In the genomic region with DNA sequence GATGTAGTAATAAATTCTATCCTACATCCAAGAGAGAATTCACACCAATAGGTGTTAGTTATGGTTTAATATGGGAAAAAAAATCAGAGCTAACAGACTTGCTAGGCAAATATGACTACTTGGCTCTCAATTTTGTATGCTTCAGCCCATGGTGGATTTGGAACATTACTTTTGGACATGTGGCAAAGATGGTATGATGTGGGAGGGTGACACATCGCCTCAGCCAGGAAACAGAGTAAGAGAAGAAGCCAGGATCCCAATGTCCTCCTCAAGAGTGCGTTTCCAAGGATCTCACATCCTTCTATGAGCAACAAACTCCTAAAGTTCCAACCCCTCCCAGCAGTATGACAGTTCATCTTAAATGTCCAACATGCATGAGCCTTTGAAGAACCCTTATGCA, we compare ENCODE assay signal across 20 mouse cellular contexts.
DNase-seq lines count a peak whose midpoint lies in the region; ATAC-seq lines count a peak whose summit lies in the region.
"Had no signal": no experiment of that assay in that cellular context is flagged by ENCODE, and none has a peak within 500 bp of the region (broad histone marks: within the 10 kb centered on the region; RNA-seq: fewer than 3 reads in every experiment).

No protein-coding gene starts in this region.

- DNase-seq in frontal cortex, postnatal 25 days (ENCODE audit: low spot score in 2 of 2): no peak
- peak; percentile 27 to 54 for DNase-seq in layer of hippocampus, adult 18-20 months (ENCODE audit: low spot score in 2 of 2)
- DNase-seq in layer of hippocampus, postnatal 25 days (ENCODE audit: extremely low spot score in 1 of 2, low spot score in 1 of 2): no peak
- DNase-seq in right cerebral cortex, adult 2 months (ENCODE audit: low spot score in 2 of 2): peak; percentile 23 to 29
- DNase-seq in right cerebral cortex, postnatal 14 days: no peak
- peak; percentile 22 to 49 for DNase-seq in right cerebral cortex, postnatal 36 days (ENCODE audit: low spot score in 2 of 2)
- DNase-seq: adrenal gland, adult 8-10 months; cerebellum, adult 11-12 months; cerebellum, adult 9-11 months; embryo, embryonic 11 days; gastrocnemius, postnatal 25 days; heart, adult 18-20 months; heart, postnatal 4 days; kidney, adult 8-10 months; kidney, postnatal 4 days; thymus, postnatal 25 days had no signal

- ATAC-seq in frontal cortex, adult (ENCODE audit: low TSS enrichment): peak; percentile 97
- ATAC-seq in activated CD4-positive, CD25-positive, alpha-beta regulatory T cell, adult 4 months: no peak
- ATAC-seq: forebrain, embryonic 14.5 days; intestine, embryonic 16.5 days had no signal

Comparison
In these comparisons a context has a peak if more than half of its experiments do, and no peak if none do; other contexts are left out.
1. DNase-seq: peak in layer of hippocampus, adult 18-20 months (2 of 2), right cerebral cortex, adult 2 months (2 of 2) and right cerebral cortex, postnatal 36 days (2 of 2); none in frontal cortex, postnatal 25 days (0 of 2), layer of hippocampus, postnatal 25 days (0 of 2) and right cerebral cortex, postnatal 14 days (single experiment).